In genomic region chr11:98954373-98954772, GRCm38 (mm10) we compare ENCODE assay signal across 7 mouse cellular contexts. TPM values are rescaled to one million over a fixed set of nuclear protein-coding genes. Genes with fewer than 3 reads are reported as not detected.
DNase-seq lines count a peak whose midpoint lies in the region; ATAC-seq and TF ChIP-seq lines count a peak whose summit lies in the region.

No protein-coding gene starts in this region.

- H3K9me3 ChIP-seq in CH12.LX (replicated peaks; ENCODE audit: low read length) = no peaks in the 10 kb centered on the region
- no peaks in the 10 kb centered on the region for H3K9me3 ChIP-seq in embryonic facial prominence, embryonic 13.5 days
- H3K9me3 ChIP-seq in limb, embryonic 12.5 days = no peaks in the 10 kb centered on the region
- H3K9me3 ChIP-seq in midbrain, embryonic 11.5 days (ENCODE audit: control insufficient read depth, low read length) = no peaks in the 10 kb centered on the region
- no peaks in the 10 kb centered on the region for H3K9me3 ChIP-seq in stomach, embryonic 14.5 days (ENCODE audit: control insufficient read depth, low read depth, low read length)

- dilution Hi-C loops in CH12.LX (cut with MboI; ENCODE audit: extremely low pct_ligation_motif_present, extremely low pct_unique_long_range_greater_than_20kb, low sequenced_read_pairs) = no loop called here

- peaks cover 10 to 47% of the 10 kb centered on the region in 2 experiments for H3K36me3 ChIP-seq in CH12.LX (replicated peaks in 1 of 2; ENCODE audit: control insufficient read depth in 1 of 2, insufficient read depth in 1 of 2, low read length in 1 of 2)
- peaks cover 57% of the 10 kb centered on the region for H3K36me3 ChIP-seq in embryonic facial prominence, embryonic 13.5 days
- peaks cover 60% of the 10 kb centered on the region for H3K36me3 ChIP-seq in limb, embryonic 12.5 days
- no peaks in the 10 kb centered on the region for H3K36me3 ChIP-seq in midbrain, embryonic 11.5 days (ENCODE audit: control insufficient read depth, insufficient read depth, low read length)
- H3K36me3 ChIP-seq in stomach, embryonic 14.5 days (ENCODE audit: control insufficient read depth, insufficient read depth, low read length) = peaks cover 16% of the 10 kb centered on the region

- intact Hi-C loops in heart, postnatal 36 days (cut with DNase I) = no loop called here

- no peak for TF ChIP-seq EP300 in CH12.LX (IDR thresholded peaks at IDR 0.05; ENCODE audit: low read length)

- H3K9ac ChIP-seq in CH12.LX (ENCODE audit: insufficient read depth, low read depth) = no peak overlapping the region
- H3K9ac ChIP-seq in embryonic facial prominence, embryonic 13.5 days = 0 out of 2 replicates have a peak overlapping the region, but pooled peaks have one; percentile 46
- H3K9ac ChIP-seq in limb, embryonic 12.5 days (replicated peaks) = no peak overlapping the region
- peak overlapping the region; percentile 30; the same call in 1 of the 2 replicates for H3K9ac ChIP-seq in midbrain, embryonic 11.5 days (ENCODE audit: low read length)
- H3K9ac ChIP-seq in stomach, embryonic 14.5 days (replicated peaks; ENCODE audit: low read depth, low read length) = no peak overlapping the region

- TF ChIP-seq POLR2A in CH12.LX (IDR thresholded peaks at IDR 0.05; ENCODE audit: low read depth, low read length) = no peak

- no peak overlapping the region for H3K27ac ChIP-seq in CH12.LX (ENCODE audit: insufficient read depth, low read depth)
- peak overlapping the region; percentile 75 for H3K27ac ChIP-seq in embryonic facial prominence, embryonic 13.5 days
- H3K27ac ChIP-seq in limb, embryonic 12.5 days = peak overlapping the region; percentile 69
- H3K27ac ChIP-seq in midbrain, embryonic 11.5 days (ENCODE audit: low read depth, low read length) = no peak overlapping the region; the same call in 1 of the 2 replicates
- H3K27ac ChIP-seq in stomach, embryonic 14.5 days (ENCODE audit: low read length) = peak overlapping the region; percentile 88

- WGBS in embryonic facial prominence, embryonic 13.5 days = 5% methylated on average over 10 of the region's 10 CpGs
- WGBS in limb, embryonic 12.5 days = 11% methylated on average over 10 of the region's 10 CpGs
- WGBS in midbrain, embryonic 11.5 days = 8% methylated on average over 10 of the region's 10 CpGs
- 3% methylated on average over 10 of the region's 10 CpGs for WGBS in stomach, embryonic 14.5 days

- TF ChIP-seq CTCF in CH12.LX (conservative IDR thresholded peaks at IDR 0.05 in 1 of 2, IDR thresholded peaks at IDR 0.05 in 1 of 2; ENCODE audit: low read depth in 2 of 2, low read length in 2 of 2) = peak; percentile 52 to 78; a peak in 3 of 4 replicates

- in situ Hi-C loops in CH12.LX (cut with MboI; ENCODE audit: low pct_ligation_motif_present, low pct_unique_long_range_greater_than_20kb, low sequenced_read_pairs) = no loop called here

- no peak overlapping the region for H3K4me3 ChIP-seq in CH12.LX (replicated peaks in 1 of 3; ENCODE audit: low read depth in 2 of 3, low read length in 2 of 3, poor library complexity in 1 of 3)
- peak overlapping the region; percentile 1; the same call in 1 of the 2 replicates for H3K4me3 ChIP-seq in embryonic facial prominence, embryonic 13.5 days
- H3K4me3 ChIP-seq in limb, embryonic 12.5 days (replicated peaks) = no peak overlapping the region
- H3K4me3 ChIP-seq in midbrain, embryonic 11.5 days (ENCODE audit: low read depth, low read length) = no peak overlapping the region
- H3K4me3 ChIP-seq in stomach, embryonic 14.5 days (ENCODE audit: low read depth, low read length) = no peak overlapping the region

- no peak for ATAC-seq in embryonic facial prominence, embryonic 13.5 days (ENCODE audit: insufficient number of reproducible peaks, insufficient read depth, low FRiP score, low TSS enrichment, low read depth)
- ATAC-seq in limb, embryonic 12.5 days (ENCODE audit: insufficient number of reproducible peaks, insufficient read depth, low FRiP score, low TSS enrichment, low read depth) = no peak
- peak; percentile 70 for ATAC-seq in midbrain, embryonic 11.5 days (ENCODE audit: low FRiP score)
- peak; percentile 38; the same call in 1 of the 2 replicates for ATAC-seq in stomach, embryonic 14.5 days (ENCODE audit: insufficient number of reproducible peaks, insufficient read depth, low FRiP score, low read depth)

- H3K27me3 ChIP-seq in CH12.LX (replicated peaks) = no peaks in the 10 kb centered on the region
- no peaks in the 10 kb centered on the region for H3K27me3 ChIP-seq in embryonic facial prominence, embryonic 13.5 days
- no peaks in the 10 kb centered on the region for H3K27me3 ChIP-seq in limb, embryonic 12.5 days
- no peaks in the 10 kb centered on the region for H3K27me3 ChIP-seq in midbrain, embryonic 11.5 days (ENCODE audit: control insufficient read depth, insufficient read depth, low read length)
- no peaks in the 10 kb centered on the region for H3K27me3 ChIP-seq in stomach, embryonic 14.5 days (ENCODE audit: control insufficient read depth, insufficient read depth, low read length)

- DNase-seq in CH12.LX (ENCODE audit: extremely low read depth) = peak; percentile 59
- peak; percentile 82 for DNase-seq in MN1 (ENCODE audit: low spot score)
- peak; percentile 82 to 84 for DNase-seq in heart, postnatal 36 days
- DNase-seq in midbrain, embryonic 11.5 days (ENCODE audit: low spot score, missing footprints) = peak; percentile 97

- H3K79me2 ChIP-seq in CH12.LX (replicated peaks; ENCODE audit: control insufficient read depth, extremely low read depth, insufficient read depth, poor library complexity, severe bottlenecking) = no peaks in the 10 kb centered on the region

- H3K4me2 ChIP-seq in CH12.LX (ENCODE audit: insufficient read depth, low read depth, poor library complexity, severe bottlenecking) = no peak overlapping the region
- H3K4me2 ChIP-seq in embryonic facial prominence, embryonic 13.5 days = peak overlapping the region; percentile 35
- peak overlapping the region; percentile 39 for H3K4me2 ChIP-seq in limb, embryonic 12.5 days
- peak overlapping the region; percentile 27; the same call in 1 of the 2 replicates for H3K4me2 ChIP-seq in midbrain, embryonic 11.5 days
- H3K4me2 ChIP-seq in stomach, embryonic 14.5 days (replicated peaks; ENCODE audit: low read depth, low read length) = peak overlapping the region; percentile 31

- H3K4me1 ChIP-seq in CH12.LX (ENCODE audit: control insufficient read depth in 1 of 2, insufficient read depth in 2 of 2) = peaks cover 21 to 58% of the 10 kb centered on the region in 2 experiments
- H3K4me1 ChIP-seq in embryonic facial prominence, embryonic 13.5 days = peaks cover 74% of the 10 kb centered on the region
- H3K4me1 ChIP-seq in limb, embryonic 12.5 days (replicated peaks) = peaks cover 68% of the 10 kb centered on the region
- peaks cover 31% of the 10 kb centered on the region for H3K4me1 ChIP-seq in midbrain, embryonic 11.5 days (ENCODE audit: control insufficient read depth, insufficient read depth, low read length)
- H3K4me1 ChIP-seq in stomach, embryonic 14.5 days (ENCODE audit: control insufficient read depth, insufficient read depth, low read length) = peaks cover 60% of the 10 kb centered on the region

- peak; percentile 24 for TF ChIP-seq RAD21 in CH12.LX (IDR thresholded peaks at IDR 0.05; ENCODE audit: low read depth, low read length)

TF ChIP-seq in CH12.LX, 34 proteins besides CTCF, POLR2A, EP300 and RAD21:
- peak; percentile 53 for TF ChIP-seq SMC3 (IDR thresholded peaks at IDR 0.05; ENCODE audit: low read depth, low read length)
- peak; percentile 65 for TF ChIP-seq CHD2 (IDR thresholded peaks at IDR 0.05; ENCODE audit: low read length)
- TF ChIP-seq MAFK (IDR thresholded peaks at IDR 0.05; ENCODE audit: insufficient replicate concordance, low read length) = no peak
- 0 out of 2 replicates have a peak, but pooled peaks have one; percentile 45 for TF ChIP-seq MAZ (IDR thresholded peaks at IDR 0.05; ENCODE audit: low read depth, low read length)

RNA-seq across cellular contexts. Expression of gene Rara, which starts 26.8 kb away (rescaled TPM):
- total RNA-seq in CH12.LX (2012; rRNA removed) = 11.1 and 12.1 TPM in 2 replicates
- 2.7 and 4.5 TPM in 2 replicates for total RNA-seq in CH12.LX (2014; rRNA removed)
- polyA plus RNA-seq in CH12.LX (2012; ENCODE audit: insufficient read length, low read depth) = 12.4 and 13.7 TPM in 2 replicates
- 39.4 and 44.7 TPM in 2 replicates for polyA plus RNA-seq in embryonic facial prominence, embryonic 13.5 days (2015; fragmentation: Nextera tagmentation; extraction: Ambion mirVana)
- total RNA-seq in heart, postnatal 36 days (2021) = 10 to 100 TPM; 10.5 to 13.6 TPM
- 47.1 TPM in 2 replicates for polyA plus RNA-seq in limb, embryonic 12.5 days (2016; fragmentation: Nextera tagmentation; extraction: Ambion mirVana)
- 13.2 and 14.8 TPM in 2 replicates for polyA plus RNA-seq in midbrain, embryonic 11.5 days (2014; fragmentation: Nextera tagmentation; extraction: Ambion mirVana)
- 54.0 and 56.8 TPM in 2 replicates for polyA plus RNA-seq in stomach, embryonic 14.5 days (2014; fragmentation: Nextera tagmentation; extraction: Ambion mirVana)

RNA-seq across cellular contexts. Expression of gene Gjd3, which starts 28.4 kb away (rescaled TPM):
- total RNA-seq in CH12.LX (2012; rRNA removed) (0.47 and 0.50 TPM in 2 replicates), CH12.LX (2014; rRNA removed) (not detected in 2 replicates)
- polyA plus RNA-seq in CH12.LX (2012; ENCODE audit: insufficient read length, low read depth) = not detected in 2 replicates
- polyA plus RNA-seq in embryonic facial prominence, embryonic 13.5 days (2015; fragmentation: Nextera tagmentation; extraction: Ambion mirVana) = 0.34 and 0.44 TPM in 2 replicates
- under 1 TPM; 0.33 to 0.36 TPM for total RNA-seq in heart, postnatal 36 days (2021)
- polyA plus RNA-seq in limb, embryonic 12.5 days (2016; fragmentation: Nextera tagmentation; extraction: Ambion mirVana) = 0.51 TPM in 1 of 2 replicates, not detected in the other
- polyA plus RNA-seq in midbrain, embryonic 11.5 days (2014; fragmentation: Nextera tagmentation; extraction: Ambion mirVana) = not detected in 2 replicates
- not detected in 2 replicates for polyA plus RNA-seq in stomach, embryonic 14.5 days (2014; fragmentation: Nextera tagmentation; extraction: Ambion mirVana)

RNA-seq across cellular contexts. Expression of gene Cdc6, which starts 46.8 kb away (rescaled TPM):
- 47.4 and 78.9 TPM in 2 replicates for total RNA-seq in CH12.LX (2012; rRNA removed)
- total RNA-seq in CH12.LX (2014; rRNA removed) = 93.7 and 99.3 TPM in 2 replicates
- 81.3 and 91.9 TPM in 2 replicates for polyA plus RNA-seq in CH12.LX (2012; ENCODE audit: insufficient read length, low read depth)
- 26.9 and 31.5 TPM in 2 replicates for polyA plus RNA-seq in embryonic facial prominence, embryonic 13.5 days (2015; fragmentation: Nextera tagmentation; extraction: Ambion mirVana)
- under 1 TPM; 0.14 to 0.49 TPM for total RNA-seq in heart, postnatal 36 days (2021)
- 44.8 and 48.5 TPM in 2 replicates for polyA plus RNA-seq in limb, embryonic 12.5 days (2016; fragmentation: Nextera tagmentation; extraction: Ambion mirVana)
- polyA plus RNA-seq in midbrain, embryonic 11.5 days (2014; fragmentation: Nextera tagmentation; extraction: Ambion mirVana) = 44.3 and 45.0 TPM in 2 replicates
- 31.4 and 32.6 TPM in 2 replicates for polyA plus RNA-seq in stomach, embryonic 14.5 days (2014; fragmentation: Nextera tagmentation; extraction: Ambion mirVana)

Comparison
In these comparisons a context has a peak if more than half of its experiments do, and no peak if none do; other contexts are left out.
1. H3K27ac ChIP-seq: peak in embryonic facial prominence, embryonic 13.5 days (single experiment), limb, embryonic 12.5 days (single experiment) and stomach, embryonic 14.5 days (single experiment); none in CH12.LX (single experiment) and midbrain, embryonic 11.5 days (single experiment).
2. H3K9ac ChIP-seq: peak in embryonic facial prominence, embryonic 13.5 days (single experiment) and midbrain, embryonic 11.5 days (single experiment); none in CH12.LX (single experiment), limb, embryonic 12.5 days (single experiment) and stomach, embryonic 14.5 days (single experiment).
3. ATAC-seq: peak in midbrain, embryonic 11.5 days (single experiment) and stomach, embryonic 14.5 days (single experiment); none in embryonic facial prominence, embryonic 13.5 days (single experiment) and limb, embryonic 12.5 days (single experiment).
4. Peak in every context shown above with its lines, with median percentiles within 50 percentile points of each other: DNase-seq.